Mouse (Mus musculus): Measurements from ENCODE around the gene Rasgrp1. TPM values are rescaled to one million over a fixed set of nuclear protein-coding genes. Genes with fewer than 3 reads are reported as not detected.

Gene Rasgrp1
- polyA plus RNA-seq (2011; ENCODE audit: insufficient read length, low read depth, missing spikeins): 1.3 and 1.4 TPM in 2 replicates

GRCm38 (mm10) chr2:117342547-117343239 lies at the start of gene Rasgrp1:
Gene Rasgrp1, minus strand, starts transcription at chr2:117343001.
- Histone ChIP-seq H3K4me1 (ENCODE audit: control insufficient read depth, insufficient read depth, low read length) (no peaks in the 10 kb centered on the region), H3K27ac (ENCODE audit: insufficient read depth, low read length) (no peak within 1 kb of the TSS), H3K4me3 (ENCODE audit: insufficient read depth, low read length) (peak within 1 kb of the TSS; percentile 36)
- TF ChIP-seq CTCF (IDR thresholded peaks at IDR 0.05; ENCODE audit: borderline replicate concordance, insufficient read depth, low read length): no peak
- no peak for TF ChIP-seq POLR2A (IDR thresholded peaks at IDR 0.05; ENCODE audit: low read depth, low read length)

DNA sequence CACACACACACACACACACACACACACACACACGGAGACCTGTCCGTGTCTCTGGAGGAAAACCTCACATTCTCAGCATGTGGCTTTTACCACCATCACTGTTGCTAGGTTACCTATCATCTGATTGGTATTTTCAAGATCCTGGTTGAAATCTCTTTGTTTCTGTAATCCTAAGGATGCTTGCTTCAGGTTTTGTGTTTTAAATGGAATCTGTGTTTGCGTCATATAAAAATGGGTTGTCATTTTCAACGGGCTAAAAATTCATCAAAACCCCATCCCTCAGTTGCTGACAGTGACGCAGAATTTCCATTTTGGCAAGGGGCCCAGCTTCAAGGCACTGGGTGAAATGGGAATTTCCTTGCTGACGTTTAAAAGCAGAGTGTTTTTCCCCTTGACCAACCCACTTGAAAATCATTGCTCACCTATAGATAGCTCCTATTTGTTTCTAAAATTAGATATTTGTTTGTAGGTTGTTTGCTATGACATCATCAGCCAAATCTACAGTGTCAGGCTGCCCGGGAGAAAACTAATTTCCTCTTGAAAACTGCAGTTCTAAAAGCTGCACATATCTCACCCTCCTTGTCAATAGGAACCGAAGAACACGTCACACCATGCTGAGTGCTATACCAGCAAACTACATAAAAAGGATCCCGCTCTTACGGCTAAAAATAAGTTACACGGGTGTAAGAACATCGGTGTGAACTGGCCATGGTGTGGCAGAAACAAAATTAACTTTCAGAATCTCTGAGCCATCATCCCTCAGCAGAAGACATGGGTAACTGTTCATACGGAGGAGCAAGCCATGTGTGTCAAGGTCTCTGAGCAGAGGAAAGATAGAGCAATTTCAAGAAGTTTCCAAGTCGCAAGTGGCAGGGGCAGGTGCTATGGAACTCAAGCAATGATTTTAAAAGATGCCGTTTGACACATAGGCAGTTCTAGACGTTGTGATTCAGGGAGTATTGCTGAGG lies 47.4 kb upstream of the Rasgrp1 start:
- no peak overlapping the region for H3K4me3 ChIP-seq (ENCODE audit: insufficient read depth, low read length)
- no peak overlapping the region for H3K27ac ChIP-seq (ENCODE audit: insufficient read depth, low read length)
- no peaks in the 10 kb centered on the region for H3K4me1 ChIP-seq (ENCODE audit: control insufficient read depth, insufficient read depth, low read length)
- no peak for TF ChIP-seq POLR2A (IDR thresholded peaks at IDR 0.05; ENCODE audit: low read depth, low read length)
- TF ChIP-seq CTCF (IDR thresholded peaks at IDR 0.05; ENCODE audit: borderline replicate concordance, insufficient read depth, low read length): no peak

- Histone ChIP-seq H3K4me1 (ENCODE audit: control insufficient read depth, insufficient read depth, low read length) (no peaks in the 10 kb centered on the region), H3K27ac (ENCODE audit: insufficient read depth, low read length) (no peak overlapping the region), H3K4me3 (ENCODE audit: insufficient read depth, low read length) (no peak overlapping the region)
- TF ChIP-seq CTCF (IDR thresholded peaks at IDR 0.05; ENCODE audit: borderline replicate concordance, insufficient read depth, low read length) (no peak), POLR2A (IDR thresholded peaks at IDR 0.05; ENCODE audit: low read depth, low read length) (no peak)
These were observed 46.7 kb upstream of the Rasgrp1 start for GRCm38 (mm10) chr2:117389460-117389859.

DNA sequence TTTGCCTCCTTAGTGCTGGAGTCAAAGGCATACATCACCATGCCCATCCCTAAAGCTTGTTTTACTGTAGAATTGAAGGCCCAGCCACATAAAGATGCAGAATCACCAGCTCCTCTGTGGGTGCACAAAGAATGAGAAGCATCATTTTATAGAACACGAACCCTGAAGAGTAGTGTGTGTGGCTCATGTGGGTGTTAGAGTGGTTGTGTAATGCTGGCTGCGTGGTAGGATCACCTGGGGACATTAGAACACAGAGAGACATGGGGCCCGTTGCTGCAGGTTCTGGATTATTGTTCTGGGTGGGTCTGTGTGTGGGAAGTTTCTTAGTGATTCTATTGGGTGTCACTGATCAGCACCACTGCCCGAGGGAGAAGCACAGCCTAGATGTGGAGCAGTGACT lies 45.3 kb upstream of the Rasgrp1 start:
- H3K27ac ChIP-seq (ENCODE audit: insufficient read depth, low read length): no peak overlapping the region
- no peak overlapping the region for H3K4me3 ChIP-seq (ENCODE audit: insufficient read depth, low read length)
- TF ChIP-seq POLR2A (IDR thresholded peaks at IDR 0.05; ENCODE audit: low read depth, low read length): no peak
- no peak for TF ChIP-seq CTCF (IDR thresholded peaks at IDR 0.05; ENCODE audit: borderline replicate concordance, insufficient read depth, low read length)
- no peaks in the 10 kb centered on the region for H3K4me1 ChIP-seq (ENCODE audit: control insufficient read depth, insufficient read depth, low read length)

DNA sequence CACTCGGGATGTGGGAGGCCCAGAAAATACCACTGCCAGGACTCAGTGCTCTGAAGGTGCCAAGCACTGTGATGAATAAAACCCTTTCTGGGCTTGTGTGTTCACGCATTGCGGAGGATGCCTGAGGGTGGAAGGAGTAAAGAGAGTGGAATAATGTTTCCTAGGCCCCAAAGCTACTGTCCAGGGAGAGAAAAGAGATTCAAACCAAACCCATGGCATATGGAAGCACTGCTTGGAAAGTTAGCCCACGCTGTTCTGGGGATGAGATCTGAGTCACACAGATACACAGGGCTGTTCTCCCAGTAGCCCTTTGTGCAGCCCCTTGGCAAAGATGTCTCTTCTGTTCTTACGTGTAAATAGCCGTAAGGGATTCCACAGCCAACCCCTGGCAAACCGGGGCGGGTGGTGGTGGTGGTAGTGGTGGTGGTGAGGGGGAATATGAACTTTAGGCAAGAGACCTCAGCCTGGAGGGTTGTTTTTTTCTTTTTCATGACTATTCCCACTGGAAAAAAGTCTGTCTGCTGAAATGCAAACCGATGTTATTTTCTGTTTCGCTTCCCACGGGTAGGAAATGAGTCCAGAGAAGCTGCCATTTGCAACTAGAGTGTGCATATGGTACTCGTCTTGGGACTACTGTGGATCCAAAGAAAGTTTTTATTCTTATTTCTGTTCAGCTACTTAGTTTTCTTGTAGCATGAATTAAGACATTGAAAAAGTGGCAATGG lies 44.3 kb upstream of the Rasgrp1 start:
- H3K4me1 ChIP-seq (ENCODE audit: control insufficient read depth, insufficient read depth, low read length): no peaks in the 10 kb centered on the region
- TF ChIP-seq CTCF (IDR thresholded peaks at IDR 0.05; ENCODE audit: borderline replicate concordance, insufficient read depth, low read length): no peak
- no peak for TF ChIP-seq POLR2A (IDR thresholded peaks at IDR 0.05; ENCODE audit: low read depth, low read length)
- H3K27ac ChIP-seq (ENCODE audit: insufficient read depth, low read length): no peak overlapping the region
- no peak overlapping the region for H3K4me3 ChIP-seq (ENCODE audit: insufficient read depth, low read length)

GRCm38 (mm10) chr2:117386036-117386590 lies 43.3 kb upstream of the Rasgrp1 start:
- Histone ChIP-seq H3K4me1 (ENCODE audit: control insufficient read depth, insufficient read depth, low read length) (no peaks in the 10 kb centered on the region), H3K27ac (ENCODE audit: insufficient read depth, low read length) (no peak overlapping the region), H3K4me3 (ENCODE audit: insufficient read depth, low read length) (no peak overlapping the region)
- no peak for TF ChIP-seq CTCF (IDR thresholded peaks at IDR 0.05; ENCODE audit: borderline replicate concordance, insufficient read depth, low read length)
- TF ChIP-seq POLR2A (IDR thresholded peaks at IDR 0.05; ENCODE audit: low read depth, low read length): no peak

- no peaks in the 10 kb centered on the region for H3K4me1 ChIP-seq (ENCODE audit: control insufficient read depth, insufficient read depth, low read length)
- no peak for TF ChIP-seq CTCF (IDR thresholded peaks at IDR 0.05; ENCODE audit: borderline replicate concordance, insufficient read depth, low read length)
- no peak for TF ChIP-seq POLR2A (IDR thresholded peaks at IDR 0.05; ENCODE audit: low read depth, low read length)
- no peak overlapping the region for H3K4me3 ChIP-seq (ENCODE audit: insufficient read depth, low read length)
- no peak overlapping the region for H3K27ac ChIP-seq (ENCODE audit: insufficient read depth, low read length)
These were observed 38.5 kb upstream of the Rasgrp1 start for GRCm38 (mm10) chr2:117381314-117381713.

DNA sequence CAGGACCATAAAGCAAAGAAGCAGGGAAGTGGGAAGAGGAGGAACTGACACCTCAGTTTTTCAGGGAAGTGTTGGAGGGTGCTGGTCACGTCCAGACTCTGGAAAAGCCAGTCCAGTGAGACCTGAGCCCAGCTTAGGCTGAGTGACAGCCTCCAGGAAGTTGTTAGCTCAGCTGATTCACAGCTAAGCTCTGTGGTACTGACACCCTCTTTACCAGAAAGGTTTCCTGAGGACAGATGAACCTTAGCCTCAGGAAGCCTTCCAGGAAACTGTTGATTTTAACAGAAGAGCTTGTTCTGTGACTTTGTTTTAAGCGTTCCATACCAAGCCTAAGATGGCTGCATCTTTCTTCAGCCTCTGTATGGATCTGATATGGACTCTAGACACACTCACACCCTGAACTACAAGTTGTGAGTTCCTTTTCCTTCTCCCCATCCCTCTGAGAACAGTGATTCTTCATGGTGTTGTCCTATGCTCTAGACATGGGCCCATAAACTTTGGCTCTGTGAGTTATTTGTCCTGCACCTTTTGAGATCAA lies 31.6 kb upstream of the Rasgrp1 start:
- TF ChIP-seq CTCF (IDR thresholded peaks at IDR 0.05; ENCODE audit: borderline replicate concordance, insufficient read depth, low read length) (no peak), POLR2A (IDR thresholded peaks at IDR 0.05; ENCODE audit: low read depth, low read length) (no peak)
- Histone ChIP-seq H3K27ac (ENCODE audit: insufficient read depth, low read length) (no peak overlapping the region), H3K4me1 (ENCODE audit: control insufficient read depth, insufficient read depth, low read length) (no peaks in the 10 kb centered on the region), H3K4me3 (ENCODE audit: insufficient read depth, low read length) (no peak overlapping the region)

GRCm38 (mm10) chr2:117371706-117372105 lies 28.9 kb upstream of the Rasgrp1 start:
- Histone ChIP-seq H3K4me3 (ENCODE audit: insufficient read depth, low read length) (no peak overlapping the region), H3K4me1 (ENCODE audit: control insufficient read depth, insufficient read depth, low read length) (no peaks in the 10 kb centered on the region), H3K27ac (ENCODE audit: insufficient read depth, low read length) (no peak overlapping the region)
- TF ChIP-seq CTCF (IDR thresholded peaks at IDR 0.05; ENCODE audit: borderline replicate concordance, insufficient read depth, low read length) (no peak), POLR2A (IDR thresholded peaks at IDR 0.05; ENCODE audit: low read depth, low read length) (no peak)

All from embryonic fibroblast, embryonic 13.5 days (primary cell).